Mouse (Mus musculus) layer of hippocampus, postnatal 10 days (tissue): ENCODE measurements around the gene Tstd3. TPM values are rescaled to one million over a fixed set of nuclear protein-coding genes. Genes with fewer than 3 reads are reported as not detected.
"Not testable (repeated sequence)": the region's sequence is repeated elsewhere in the genome, so short reads cannot be mapped to it uniquely, and the experiment has no call there.

Source experiments
- DNase-seq, 2 experiments: peaks; one replicate each; pipeline ENCODE4 v3.0.0; 2021; ENCODE audit warnings: low spot score in 2 of 2
- total RNA-seq, 2 experiments: library from RNA; stranded (reverse); gene quantifications; 2 replicates each; pipeline ENCODE4 v1.2.3; 2021

Tstd3 gene
- total RNA-seq, 2 experiments from 2014 or later = 16.3 to 16.7 TPM

GRCm38 (mm10) chr4:21755123-21755789, 11.8 kb downstream of the Tstd3 start:
- no peak for DNase-seq

- no peak for DNase-seq
Observed at GRCm38 (mm10) chr4:21745723-21746122, 21.3 kb downstream of the Tstd3 start.

GRCm38 (mm10) chr4:21744142-21744541, 22.9 kb downstream of the Tstd3 start:
- DNase-seq = not testable (repeated sequence)

GRCm38 (mm10) chr4:21739169-21739568, 27.8 kb downstream of the Tstd3 start:
- DNase-seq = no peak

- peak; percentile 89 to 94 for DNase-seq
Observed at GRCm38 (mm10) chr4:21727615-21728165, 39.3 kb downstream of the Tstd3 start, which contains the start of gene Ccnc. Gene Ccnc (plus strand): TSS chr4:21727701.

GRCm38 (mm10) chr4:21726912-21727614, 39.9 kb downstream of the Tstd3 start:
- peak; percentile 19 to 45 for DNase-seq

- DNase-seq = no peak
Observed at GRCm38 (mm10) chr4:21722752-21723334, 44.2 kb downstream of the Tstd3 start.

GRCm38 (mm10) chr4:21712147-21712546, 54.9 kb downstream of the Tstd3 start:
- DNase-seq = peak; percentile 54 to 71

Other genes with a start within 250 kb of the Tstd3 start
- gene Prdm13, start 81.2 kb downstream of the Tstd3 start, total RNA-seq = not detected
- 10 to 100 TPM; 34.1 to 46.6 TPM for gene Ccnc, start 39.5 kb downstream of the Tstd3 start, total RNA-seq
- 10 to 100 TPM; 30.7 to 31.1 TPM for gene Usp45, start 56 bp downstream of the Tstd3 start, total RNA-seq
- gene Pnisr, start 80.4 kb upstream of the Tstd3 start, total RNA-seq = 100 to 1,000 TPM; 166 to 181 TPM
- 10 to 100 TPM; 13.6 to 13.8 TPM for gene Coq3, start 112.5 kb upstream of the Tstd3 start, total RNA-seq
- 10 to 100 TPM; 84.4 to 89.2 TPM for gene Faxc, start 164.1 kb upstream of the Tstd3 start, total RNA-seq